Mouse (Mus musculus): Measurements from ENCODE around the gene Pigx.

Pigx gene

DNA sequence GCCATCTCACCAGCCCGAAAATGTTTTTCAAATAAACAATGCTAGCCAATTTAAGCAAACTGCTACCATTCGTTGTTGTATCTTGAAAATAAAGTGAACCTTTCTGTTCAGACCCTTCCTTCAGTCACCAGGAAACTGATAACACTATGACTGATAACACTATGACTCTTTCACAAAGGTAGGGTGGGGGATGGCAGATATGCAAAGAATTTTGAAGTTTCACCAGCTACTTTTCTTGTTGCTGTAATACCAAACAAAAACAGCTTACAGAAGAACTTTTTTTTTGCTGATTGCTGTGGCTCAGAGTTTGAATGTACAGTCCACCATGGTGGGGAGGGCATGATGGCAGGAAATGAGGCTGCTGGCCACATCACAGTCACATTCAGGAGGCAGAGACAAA lies 37.3 kb downstream of the Pigx start:
- no peak for ATAC-seq (ENCODE audit: low TSS enrichment)

- no peak for ATAC-seq (ENCODE audit: low TSS enrichment)
These were observed 39.6 kb downstream of the Pigx start for GRCm38 (mm10) chr16:32059840-32060523.

- ATAC-seq (ENCODE audit: low TSS enrichment) = no peak
These were observed 40.7 kb downstream of the Pigx start for GRCm38 (mm10) chr16:32058817-32059216.

DNA sequence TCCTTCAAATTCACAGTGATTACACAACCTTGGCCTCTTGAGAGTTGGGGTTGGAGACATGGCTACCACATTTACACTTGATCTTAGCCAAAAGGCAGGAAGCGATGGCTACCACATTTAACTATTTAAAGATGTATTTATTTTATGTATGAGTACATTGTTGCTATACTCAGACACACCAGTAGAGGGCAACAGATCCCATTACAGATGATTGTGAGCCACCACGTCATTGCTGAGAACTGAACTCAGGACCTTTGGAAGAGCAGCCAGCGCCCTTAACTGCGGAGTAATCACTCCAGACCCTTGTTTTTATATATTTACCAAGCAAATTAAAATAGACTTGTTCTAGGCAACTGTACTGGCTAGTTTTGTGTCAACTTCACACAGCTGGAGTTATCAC lies 57.2 kb downstream of the Pigx start:
- ATAC-seq (ENCODE audit: low TSS enrichment) = no peak

All from frontal cortex, adult (tissue).